Mouse (Mus musculus) layer of hippocampus, adult 18-20 months (tissue): ENCODE measurements around the gene Ppp2r1b. TPM values are rescaled to one million over a fixed set of nuclear protein-coding genes. Genes with fewer than 3 reads are reported as not detected.
"Not testable (repeated sequence)": the region's sequence is repeated elsewhere in the genome, so short reads cannot be mapped to it uniquely, and the experiment has no call there.

Experiments
- DNase-seq, 2 experiments: peaks; one replicate each; pipeline ENCODE4 v3.0.0; 2022; ENCODE audit warnings: low spot score in 2 of 2
- long read RNA-seq: library from polyadenylated mRNA; stranded (forward); transcript quantifications from one replicate; pipeline ENCODE4 v2.0.0, GENCODE M21; 2021
- total RNA-seq, 2 experiments: library from RNA; stranded (reverse); gene quantifications; 2 replicates each; pipeline ENCODE4 v1.2.3; 2021

Gene Ppp2r1b
- total RNA-seq: 10 to 100 TPM; 17.4 to 17.7 TPM
- long read RNA-seq, transcript Ppp2r1b-202 (15 exons, 3,430 nt): major isoform, 26 of 32 reads
- long read RNA-seq, partial matches to known transcripts: 0 of 32 reads
- long read RNA-seq, other reads (novel, unspliced or antisense): 5 of 32 reads

DNA sequence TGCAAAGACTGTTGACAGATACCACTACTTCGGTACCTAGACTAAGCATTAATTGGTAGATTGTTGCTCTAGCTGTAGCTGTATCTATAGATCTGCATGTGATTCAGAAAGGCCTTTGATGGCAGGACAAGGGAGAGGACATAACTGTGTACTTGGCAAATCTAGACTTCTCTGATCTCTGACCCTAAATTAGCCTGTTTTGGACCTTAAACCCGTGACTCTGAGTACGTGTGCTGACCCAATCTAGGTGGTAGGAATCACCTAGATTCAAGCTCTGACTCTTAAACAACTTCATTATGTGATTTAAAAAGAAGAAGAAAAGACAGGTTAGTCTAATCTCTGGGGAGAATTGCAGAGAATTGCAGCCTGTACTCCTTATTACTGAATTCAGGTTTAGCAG, at the start of gene Ppp2r1b:
Gene Ppp2r1b, plus strand, starts transcription at position 221 of the 400 bp plus-strand sequence.
- DNase-seq: no peak

DNA sequence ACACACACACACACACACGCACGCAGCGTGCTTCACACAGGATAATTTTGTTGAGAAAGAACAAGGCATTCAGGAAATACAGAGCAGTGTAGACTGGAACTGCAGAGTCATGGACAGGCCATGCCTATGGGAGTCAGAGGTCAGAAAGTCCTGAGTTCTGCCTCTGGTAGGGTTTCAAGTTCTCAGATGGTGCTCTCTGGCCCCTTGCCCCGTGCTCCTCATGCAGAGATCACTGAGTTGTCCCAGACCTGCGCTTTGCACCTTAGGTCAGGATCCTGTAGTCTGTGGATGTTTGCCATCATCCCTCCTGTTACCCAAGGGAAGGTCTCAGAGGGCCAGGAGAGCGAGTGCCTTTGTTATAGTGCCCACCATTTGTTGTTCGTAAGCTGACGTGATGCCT, 48.3 kb upstream of the Ppp2r1b start:
- no peak for DNase-seq

GRCm38 (mm10) chr9:50797641-50798040, 47.5 kb upstream of the Ppp2r1b start:
- no peak for DNase-seq

DNA sequence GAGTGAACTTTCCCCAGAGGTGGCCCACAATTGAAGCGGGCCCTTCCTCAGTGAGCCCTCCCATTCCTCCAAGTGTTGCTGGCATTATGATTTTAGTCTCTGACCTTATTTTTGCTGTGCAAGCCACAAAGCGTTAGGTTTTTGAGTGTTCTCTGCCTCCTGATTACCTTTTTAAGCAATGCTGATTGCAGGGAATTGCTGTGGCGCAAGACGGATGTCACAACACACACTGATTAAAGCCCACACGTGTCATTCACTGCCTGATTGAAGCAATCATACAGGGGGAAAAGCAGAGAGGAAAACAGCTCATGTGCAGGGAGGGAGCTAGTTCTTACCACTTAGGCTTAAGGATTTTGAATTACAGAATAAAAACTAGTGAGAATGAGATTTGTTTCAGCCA, 46.7 kb upstream of the Ppp2r1b start:
- no peak for DNase-seq

DNA sequence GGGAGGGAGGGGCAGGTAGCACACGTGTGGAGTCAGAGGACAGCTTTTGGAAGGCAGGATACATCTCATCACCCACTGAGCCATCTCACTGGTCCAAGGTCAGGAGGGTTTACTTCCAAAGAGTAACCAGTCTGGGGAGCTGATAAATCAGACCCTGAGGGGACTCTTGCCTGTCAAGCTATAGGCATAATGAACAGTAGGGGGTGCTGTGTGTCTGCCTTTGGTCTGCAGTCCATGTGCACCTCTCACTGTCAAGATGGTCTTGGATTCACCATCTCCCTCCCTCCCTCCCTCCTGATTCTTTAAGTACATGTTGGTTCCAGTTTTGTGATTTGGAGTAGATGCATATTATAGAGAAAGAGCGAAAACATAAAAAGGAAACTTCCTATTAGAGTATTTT, 44.1 kb upstream of the Ppp2r1b start:
- peak in 1 of 2 experiments; percentile 51 for DNase-seq

- no peak for DNase-seq
Measured at GRCm38 (mm10) chr9:50803055-50803671, 41.9 kb upstream of the Ppp2r1b start.

DNA sequence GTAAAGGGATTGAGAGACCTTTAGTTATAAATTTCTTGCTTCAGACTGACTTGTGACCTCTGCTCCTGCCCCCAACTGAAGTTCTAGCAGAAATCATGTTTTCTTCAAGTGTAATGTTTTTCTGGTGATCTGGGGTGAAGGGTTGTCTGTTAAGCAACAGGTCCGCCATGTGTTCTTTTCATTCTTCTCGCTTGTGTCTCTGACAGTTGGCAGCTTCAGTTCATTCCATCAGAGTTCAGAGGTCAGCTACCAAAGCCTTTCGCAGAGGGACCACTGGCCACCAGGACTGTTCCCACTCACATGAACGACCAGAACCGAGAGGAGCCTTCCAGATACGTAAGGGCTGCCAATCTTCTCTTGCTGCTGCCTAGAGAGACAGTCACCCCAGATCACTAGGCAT, 36.6 kb upstream of the Ppp2r1b start:
- DNase-seq: no peak

GRCm38 (mm10) chr9:50809146-50809545, 36.0 kb upstream of the Ppp2r1b start:
- no peak for DNase-seq

- DNase-seq: no peak
Measured at GRCm38 (mm10) chr9:50811187-50811586, 33.9 kb upstream of the Ppp2r1b start.

GRCm38 (mm10) chr9:50811746-50812145, 33.4 kb upstream of the Ppp2r1b start:
- DNase-seq: no peak

- DNase-seq: no peak
Measured at GRCm38 (mm10) chr9:50813796-50814195, 31.3 kb upstream of the Ppp2r1b start.

- no peak for DNase-seq
Measured at GRCm38 (mm10) chr9:50815666-50816065, 29.4 kb upstream of the Ppp2r1b start.

GRCm38 (mm10) chr9:50816512-50816911, 28.6 kb upstream of the Ppp2r1b start:
- no peak for DNase-seq

GRCm38 (mm10) chr9:50818050-50818449, 27.1 kb upstream of the Ppp2r1b start:
- DNase-seq: no peak

GRCm38 (mm10) chr9:50819716-50820115, 25.4 kb upstream of the Ppp2r1b start:
- DNase-seq: peak in 1 of 2 experiments; percentile 28

GRCm38 (mm10) chr9:50821651-50822050, 23.4 kb upstream of the Ppp2r1b start:
- no peak for DNase-seq

- no peak for DNase-seq
Measured at GRCm38 (mm10) chr9:50822216-50822615, 22.9 kb upstream of the Ppp2r1b start.

DNA sequence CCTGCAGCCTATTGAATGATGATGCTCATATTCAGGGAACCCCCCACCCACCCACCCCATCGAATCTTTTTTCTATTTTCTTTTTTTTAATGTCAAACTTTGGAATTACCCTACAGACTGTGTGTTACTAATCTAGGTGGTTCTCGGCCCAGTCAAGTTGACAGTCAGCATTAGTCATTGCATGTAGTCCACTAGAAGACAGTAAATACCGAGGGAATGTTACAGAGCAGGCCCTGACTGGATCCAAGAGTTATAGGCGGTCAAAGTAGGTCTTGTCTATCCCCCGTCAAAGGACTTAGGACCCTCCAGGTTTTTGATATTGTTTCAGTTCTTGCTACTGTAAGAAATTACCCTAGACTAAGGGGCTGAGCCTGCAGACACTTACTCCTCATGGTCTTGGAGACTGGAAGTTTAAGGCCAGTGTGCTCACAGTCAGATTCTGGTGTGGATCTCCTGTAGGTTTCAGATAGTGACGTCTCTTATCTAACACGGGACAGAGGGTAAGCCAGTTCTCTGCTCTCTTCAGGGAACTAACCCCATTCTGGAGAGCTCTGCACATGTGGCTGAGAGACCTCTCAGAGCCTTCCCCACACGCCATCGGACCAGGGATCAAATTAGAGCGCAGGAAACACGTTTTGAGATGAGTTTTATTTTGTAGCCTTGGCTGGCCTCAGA, 21.2 kb upstream of the Ppp2r1b start:
- no peak for DNase-seq

- no peak for DNase-seq
Measured at GRCm38 (mm10) chr9:50831514-50831913, 13.6 kb upstream of the Ppp2r1b start.

- peak in 1 of 2 experiments; percentile 70 for DNase-seq
Measured at GRCm38 (mm10) chr9:50832162-50832561, 12.9 kb upstream of the Ppp2r1b start.

DNA sequence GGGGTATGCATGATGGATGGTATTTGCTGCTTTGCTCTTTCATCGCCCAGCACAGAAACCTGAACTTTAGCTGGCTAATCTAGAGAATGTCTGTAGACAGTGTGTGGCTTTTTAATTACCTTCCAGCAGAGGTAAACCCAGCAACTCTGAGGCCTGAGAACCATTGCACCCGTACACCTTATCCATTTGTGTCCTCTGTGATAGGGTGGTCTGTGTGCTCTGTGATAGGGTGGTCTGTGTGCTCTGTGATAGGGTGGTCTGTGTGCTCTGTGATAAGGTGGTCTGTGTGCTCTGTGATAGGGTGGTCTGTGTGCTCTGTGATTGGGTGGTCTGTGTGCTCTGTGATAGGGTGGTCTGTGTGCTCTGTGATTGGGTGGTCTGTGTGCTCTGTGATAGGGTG, 12.5 kb upstream of the Ppp2r1b start:
- not testable (repeated sequence) for DNase-seq

DNA sequence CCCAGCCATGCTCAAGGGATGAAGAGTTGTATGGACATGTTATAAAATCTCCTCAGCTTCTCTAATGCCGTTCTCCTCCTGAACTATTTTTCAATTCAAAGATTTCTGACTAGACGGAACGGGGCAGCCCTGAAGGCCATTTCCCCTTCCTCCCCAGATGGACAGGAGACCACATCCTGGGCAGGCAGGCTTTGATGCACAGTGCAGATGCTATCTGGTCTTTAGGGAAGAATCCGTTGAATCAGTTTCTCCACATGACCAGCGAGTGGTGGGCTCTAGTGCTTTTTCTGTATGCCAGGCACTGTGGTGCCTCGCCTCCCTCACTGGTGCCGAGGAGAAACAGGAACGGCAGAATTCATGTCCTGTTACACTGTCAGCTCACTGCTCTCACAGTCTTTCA, 11.3 kb upstream of the Ppp2r1b start:
- no peak for DNase-seq
